Mouse (Mus musculus) limb, embryonic 14.5 days (tissue): ENCODE data around the gene Rbm6. TPM values are rescaled to one million over a fixed set of nuclear protein-coding genes. Genes with fewer than 3 reads are reported as not detected.

Experiments used
- ATAC-seq: fragments of 200-750 bp; cut with Nextera tagmentation; 2 replicates; pipeline ENCODE4 v1.8.0; 2017; ENCODE audit warnings: low read depth, moderate number of reproducible peaks, moderate TSS enrichment; ENCODE audit not compliant: low FRiP score
- DNase-seq: peaks from one replicate; pipeline ENCODE4 v3.0.0-alpha.2; 2015; ENCODE audit warnings: low spot score
- H3K27ac ChIP-seq: fragments of 300-500 bp; sonication (generic); replicated peaks from 2 replicates; pipeline ENCODE4 v1.5.1; 2014; ENCODE audit warnings: low read depth, mild to moderate bottlenecking, low read length, moderate library complexity, mixed read lengths
- H3K27me3 ChIP-seq: fragments of 300-500 bp; sonication (generic); 2 replicates; pipeline ENCODE4 v1.6.1; 2014; ENCODE audit warnings: low read length, mixed read lengths; ENCODE audit not compliant: control insufficient read depth, insufficient read depth
- H3K36me3 ChIP-seq: fragments of 300-500 bp; sonication (generic); 2 replicates; pipeline ENCODE4 v1.6.1; 2014; ENCODE audit warnings: mild to moderate bottlenecking, low read length, moderate library complexity, mixed read lengths; ENCODE audit not compliant: control insufficient read depth, insufficient read depth
- H3K4me1 ChIP-seq: fragments of 300-500 bp; sonication (generic); 2 replicates; pipeline ENCODE4 v1.6.1; 2014; ENCODE audit warnings: antibody characterized with exemption, low read length, mixed read lengths; ENCODE audit not compliant: control insufficient read depth, insufficient read depth
- H3K4me2 ChIP-seq: fragments of 300-500 bp; sonication (generic); replicated peaks from 2 replicates; pipeline ENCODE4 v1.6.1; 2014; ENCODE audit warnings: low read depth, mild to moderate bottlenecking, low read length, moderate library complexity; ENCODE audit not compliant: severe bottlenecking
- H3K4me3 ChIP-seq: fragments of 300-500 bp; sonication (generic); replicated peaks from 2 replicates; pipeline ENCODE4 v1.5.1; 2014; ENCODE audit warnings: low read length
- H3K9ac ChIP-seq: fragments of 300-500 bp; sonication (generic); 2 replicates; pipeline ENCODE4 v1.6.1; 2014; ENCODE audit warnings: mild to moderate bottlenecking, low read depth, low read length, moderate library complexity; ENCODE audit not compliant: severe bottlenecking
- H3K9me3 ChIP-seq: fragments of 300-500 bp; sonication (generic); 2 replicates; pipeline ENCODE4 v1.6.1; 2016; ENCODE audit warnings: low read length; ENCODE audit not compliant: control insufficient read depth
- POLR2A ChIP-seq: fragments of 200-500 bp; IDR thresholded peaks from 2 replicates; pipeline ENCODE4 v1.8.0; 2012; ENCODE audit warnings: inconsistent platforms, mild to moderate bottlenecking, moderate library complexity, borderline replicate concordance; ENCODE audit not compliant: insufficient read depth, insufficient read length; ENCODE audit errors: extremely low read depth
- WGBS: fragments of 180-500 bp; shearing (Covaris S2); extraction: QIAGEN DNeasy Blood & Tissue Kit; methylation state at CpG from one replicate; pipeline ENCODE4 v1.1.7; 2014; 5-methylcytosine and 5-hydroxymethylcytosine counted together
- polyA plus RNA-seq, 2 experiments: library from polyadenylated mRNA; depleted of rRNA in 1 of 2; stranded (reverse) in 1 of 2; unstranded in 1 of 2; fragments of >200 nt; fragmentation: Nextera tagmentation in 1 of 2; extraction: Ambion mirVana in 1 of 2; gene quantifications; 2 replicates each; pipeline versions ENCODE4 v1.2.1 to v1.2.3; 2012 to 2014

The Rbm6 gene
- polyA plus RNA-seq, 2 experiments: 56.1 to 68.2 TPM

DNA sequence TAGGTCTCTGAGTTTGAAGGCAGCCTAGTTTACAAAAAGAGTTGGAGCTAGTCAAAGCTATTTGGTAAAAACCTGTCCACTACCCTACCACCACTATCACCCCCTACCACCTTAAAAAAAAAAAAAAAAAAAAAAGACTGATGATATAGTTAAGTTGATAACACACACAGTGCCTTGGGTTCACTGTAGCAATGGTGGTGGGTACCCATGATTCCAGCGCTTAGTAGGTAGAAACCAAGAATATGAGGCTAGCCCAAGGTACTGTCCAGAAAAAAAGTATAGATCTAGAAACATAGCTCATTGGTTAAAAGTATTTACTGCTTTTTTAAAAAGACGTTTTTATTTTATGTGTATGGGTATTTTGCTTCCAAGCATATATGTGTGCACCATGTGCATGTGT, 30.3 kb downstream of the Rbm6 start:
- no peaks in the 10 kb centered on the region for H3K27me3 ChIP-seq
- WGBS: 93% methylated on average over 2 of the region's 2 CpGs
- H3K4me3 ChIP-seq: no peak overlapping the region
- no peak for DNase-seq
- H3K4me2 ChIP-seq: no peak overlapping the region
- H3K4me1 ChIP-seq: no peaks in the 10 kb centered on the region
- peaks cover 65% of the 10 kb centered on the region for H3K36me3 ChIP-seq
- no peak overlapping the region for H3K9ac ChIP-seq
- no peak for ATAC-seq
- H3K9me3 ChIP-seq: no peaks in the 10 kb centered on the region
- no peak for TF ChIP-seq POLR2A
- H3K27ac ChIP-seq: no peak overlapping the region

DNA sequence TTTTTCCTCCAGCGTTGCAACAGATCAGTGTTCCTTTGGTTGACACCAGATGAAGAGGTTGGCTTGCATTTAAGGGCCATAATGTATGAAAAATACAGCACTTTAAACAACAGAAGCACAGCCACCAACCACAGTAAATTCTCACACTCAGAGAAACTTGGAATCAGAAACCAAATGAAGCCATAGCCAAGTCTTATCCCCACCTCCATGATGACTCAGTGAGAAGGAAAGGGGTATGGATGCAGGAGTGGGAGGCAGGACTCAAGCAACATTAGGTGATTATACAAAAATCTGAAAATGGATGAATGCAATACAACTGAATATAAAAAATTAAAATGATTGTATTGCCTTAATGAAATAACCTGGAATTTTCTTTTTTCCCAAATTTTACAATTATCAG, 34.2 kb downstream of the Rbm6 start:
- Histone ChIP-seq H3K9me3 (no peaks in the 10 kb centered on the region), H3K27ac (no peak overlapping the region), H3K36me3 (peaks cover 54% of the 10 kb centered on the region), H3K4me2 (no peak overlapping the region), H3K9ac (no peak overlapping the region), H3K4me3 (no peak overlapping the region), H3K4me1 (no peaks in the 10 kb centered on the region), H3K27me3 (no peaks in the 10 kb centered on the region)
- ATAC-seq: no peak
- 98% methylated on average over 1 of the region's 1 CpGs for WGBS
- DNase-seq: no peak
- no peak for TF ChIP-seq POLR2A

DNA sequence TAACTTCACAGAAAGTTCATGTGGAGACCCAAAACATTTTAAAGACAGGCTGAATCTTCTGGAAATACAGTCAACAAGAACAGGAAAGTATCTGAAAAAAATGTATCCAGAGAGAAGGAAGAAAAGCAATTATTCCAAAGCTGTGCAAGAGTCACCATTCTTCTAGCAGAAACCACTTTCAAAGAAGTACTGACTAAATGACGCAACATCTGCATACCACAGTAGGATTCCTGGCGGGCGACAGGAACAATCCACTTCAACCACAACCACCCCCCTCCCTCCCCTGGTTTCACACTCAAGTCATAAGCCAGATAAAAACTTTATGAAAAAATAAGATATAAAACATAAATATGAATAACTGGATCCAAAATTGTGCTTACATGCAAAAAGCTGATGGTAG, 39.2 kb downstream of the Rbm6 start:
- DNase-seq: no peak
- no peak for ATAC-seq
- H3K36me3 ChIP-seq: peaks cover 56% of the 10 kb centered on the region
- H3K27me3 ChIP-seq: no peaks in the 10 kb centered on the region
- no peak for TF ChIP-seq POLR2A
- no peak overlapping the region for H3K27ac ChIP-seq
- no peaks in the 10 kb centered on the region for H3K9me3 ChIP-seq
- H3K9ac ChIP-seq: no peak overlapping the region
- H3K4me1 ChIP-seq: no peaks in the 10 kb centered on the region
- H3K4me3 ChIP-seq: no peak overlapping the region
- 81% methylated on average over 3 of the region's 3 CpGs for WGBS
- no peak overlapping the region for H3K4me2 ChIP-seq

DNA sequence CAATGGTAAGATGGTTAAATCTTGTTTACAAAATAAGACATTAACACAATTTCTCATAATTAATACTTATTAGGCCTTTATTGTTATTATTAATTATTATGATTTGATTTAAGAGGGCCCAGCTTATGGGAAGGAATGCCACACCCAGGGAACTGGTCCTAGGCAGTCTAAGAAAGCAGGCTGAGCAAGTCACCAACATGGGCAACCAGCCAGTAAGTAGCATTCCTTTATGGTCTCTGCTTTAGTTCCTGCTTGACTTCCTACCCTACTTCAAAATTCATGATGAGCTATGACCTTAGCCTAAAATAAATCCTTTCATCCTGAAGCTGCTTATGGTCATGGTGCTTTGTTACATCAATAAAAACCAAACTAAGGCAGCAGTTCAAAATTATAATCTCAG, 41.3 kb downstream of the Rbm6 start:
- Histone ChIP-seq H3K4me1 (no peaks in the 10 kb centered on the region), H3K27ac (no peak overlapping the region), H3K27me3 (no peaks in the 10 kb centered on the region), H3K9me3 (no peaks in the 10 kb centered on the region), H3K4me2 (no peak overlapping the region), H3K9ac (no peak overlapping the region), H3K36me3 (peaks cover 58% of the 10 kb centered on the region), H3K4me3 (no peak overlapping the region)
- DNase-seq: no peak
- no peak for TF ChIP-seq POLR2A
- ATAC-seq: no peak

DNA sequence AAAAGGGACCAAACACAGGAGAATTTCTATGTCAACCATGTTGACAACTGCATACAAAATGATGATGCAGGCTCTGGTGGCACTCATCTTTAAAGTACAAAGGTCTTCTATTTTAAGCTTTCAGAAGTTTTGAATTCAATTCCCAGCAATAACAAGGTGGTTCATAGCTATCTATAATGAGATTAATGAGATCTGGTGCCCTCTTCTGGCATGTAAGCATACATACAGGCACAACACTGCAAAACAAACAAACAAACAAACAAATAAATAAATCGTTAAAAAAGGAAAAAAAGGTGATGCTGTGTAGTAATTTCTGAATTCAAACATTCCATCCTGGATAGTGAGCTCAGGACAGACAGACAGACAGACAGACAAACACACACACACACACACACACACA, 60.9 kb downstream of the Rbm6 start:
- H3K27me3 ChIP-seq: no peaks in the 10 kb centered on the region
- DNase-seq (no peak), ATAC-seq (no peak)
- no peaks in the 10 kb centered on the region for H3K9me3 ChIP-seq
- no peaks in the 10 kb centered on the region for H3K4me1 ChIP-seq
- WGBS: 81% methylated on average over 1 of the region's 1 CpGs
- peaks cover 57% of the 10 kb centered on the region for H3K36me3 ChIP-seq
- no peak overlapping the region for H3K9ac ChIP-seq
- no peak overlapping the region for H3K4me3 ChIP-seq
- no peak overlapping the region for H3K27ac ChIP-seq
- H3K4me2 ChIP-seq: no peak overlapping the region
- TF ChIP-seq POLR2A: no peak

DNA sequence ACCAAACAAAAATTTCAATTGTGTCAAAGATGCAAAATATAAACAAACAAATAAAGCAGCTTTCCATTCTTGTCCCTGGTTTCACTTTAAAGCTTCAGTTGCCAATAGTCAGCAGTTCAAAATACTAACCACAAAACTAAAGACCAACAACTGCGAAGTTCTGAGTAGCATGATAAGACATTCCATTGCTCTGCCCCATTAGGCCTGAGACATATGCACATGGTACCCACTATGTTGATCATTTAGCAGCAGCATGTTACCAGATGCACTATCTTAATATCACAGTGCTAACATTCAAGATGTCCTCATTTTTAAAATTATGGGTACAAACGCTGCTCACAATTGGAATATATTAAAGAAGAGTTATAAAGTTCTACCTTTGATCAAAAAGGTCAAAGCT, 62.1 kb downstream of the Rbm6 start:
- no peaks in the 10 kb centered on the region for H3K27me3 ChIP-seq
- no peak overlapping the region for H3K4me3 ChIP-seq
- no peaks in the 10 kb centered on the region for H3K4me1 ChIP-seq
- TF ChIP-seq POLR2A: no peak
- DNase-seq: no peak
- WGBS: 95% methylated on average over 2 of the region's 2 CpGs
- no peak overlapping the region for H3K27ac ChIP-seq
- no peak overlapping the region for H3K4me2 ChIP-seq
- H3K9ac ChIP-seq: no peak overlapping the region
- no peak for ATAC-seq
- no peaks in the 10 kb centered on the region for H3K9me3 ChIP-seq
- peaks cover 51% of the 10 kb centered on the region for H3K36me3 ChIP-seq
